Mouse (Mus musculus): ENCODE measurements around the gene Cdk5rap2. TPM values are rescaled to one million over a fixed set of nuclear protein-coding genes. Genes with fewer than 3 reads are reported as not detected.

The Cdk5rap2 gene
- polyA plus RNA-seq, 1 experiment from 2014 or later: 12.4 TPM

DNA sequence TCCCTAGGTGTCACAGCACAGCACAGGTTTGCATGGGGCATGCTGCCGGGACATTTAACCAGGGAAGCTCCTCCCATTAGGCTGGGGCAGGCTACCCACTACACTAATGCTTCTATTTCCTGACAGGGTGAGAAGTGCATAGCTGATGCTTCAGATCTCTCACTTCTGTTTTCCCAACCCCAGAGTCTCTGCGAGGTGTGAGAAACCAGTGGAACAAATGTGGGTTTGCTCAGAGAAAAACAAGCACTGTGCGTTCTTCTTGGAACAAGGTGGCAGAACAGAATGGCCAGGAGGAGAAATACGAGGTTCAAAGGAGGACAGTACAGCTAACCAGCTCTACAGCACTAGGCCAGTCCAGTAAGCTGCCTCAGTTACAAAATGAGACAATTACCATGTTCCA, 106.4 kb downstream of the Cdk5rap2 start:
- no peak for DNase-seq (ENCODE audit: low spot score)

GRCm38 (mm10) chr4:70301187-70301586, 109.1 kb downstream of the Cdk5rap2 start:
- Histone ChIP-seq H3K4me2 (no peak overlapping the region), H3K9ac (ENCODE audit: low read depth, low read length) (no peak overlapping the region), H3K27me3 (replicated peaks; ENCODE audit: control insufficient read depth, insufficient read depth, low read length) (no peaks in the 10 kb centered on the region), H3K4me1 (replicated peaks; ENCODE audit: control insufficient read depth, insufficient read depth, low read length) (no peaks in the 10 kb centered on the region), H3K9me3 (ENCODE audit: control insufficient read depth, low read length) (no peaks in the 10 kb centered on the region), H3K36me3 (ENCODE audit: control insufficient read depth, insufficient read depth, low read length) (peaks cover 5% of the 10 kb centered on the region; the same call in 1 of the 2 replicates), H3K4me3 (ENCODE audit: low read depth, low read length) (no peak overlapping the region), H3K27ac (ENCODE audit: low read depth, low read length) (no peak overlapping the region)
- no peak for DNase-seq (ENCODE audit: low spot score)
- ATAC-seq (replicated peaks; ENCODE audit: low FRiP score): no peak
- WGBS: 88% methylated on average over 9 of the region's 9 CpGs

More for the DNA sequence above, 106.4 kb downstream of the Cdk5rap2 start:
- WGBS: 67% methylated on average over 4 of the region's 4 CpGs
- no peaks in the 10 kb centered on the region for H3K9me3 ChIP-seq (ENCODE audit: control insufficient read depth, low read length)
- peaks cover 3% of the 10 kb centered on the region; the same call in 1 of the 2 replicates for H3K36me3 ChIP-seq (ENCODE audit: control insufficient read depth, insufficient read depth, low read length)
- H3K27ac ChIP-seq (ENCODE audit: low read depth, low read length): no peak overlapping the region
- no peak overlapping the region for H3K4me3 ChIP-seq (ENCODE audit: low read depth, low read length)
- ATAC-seq (replicated peaks; ENCODE audit: low FRiP score): no peak
- no peak overlapping the region for H3K9ac ChIP-seq (ENCODE audit: low read depth, low read length)
- no peak overlapping the region for H3K4me2 ChIP-seq
- no peaks in the 10 kb centered on the region for H3K4me1 ChIP-seq (replicated peaks; ENCODE audit: control insufficient read depth, insufficient read depth, low read length)
- H3K27me3 ChIP-seq (replicated peaks; ENCODE audit: control insufficient read depth, insufficient read depth, low read length): no peaks in the 10 kb centered on the region

DNA sequence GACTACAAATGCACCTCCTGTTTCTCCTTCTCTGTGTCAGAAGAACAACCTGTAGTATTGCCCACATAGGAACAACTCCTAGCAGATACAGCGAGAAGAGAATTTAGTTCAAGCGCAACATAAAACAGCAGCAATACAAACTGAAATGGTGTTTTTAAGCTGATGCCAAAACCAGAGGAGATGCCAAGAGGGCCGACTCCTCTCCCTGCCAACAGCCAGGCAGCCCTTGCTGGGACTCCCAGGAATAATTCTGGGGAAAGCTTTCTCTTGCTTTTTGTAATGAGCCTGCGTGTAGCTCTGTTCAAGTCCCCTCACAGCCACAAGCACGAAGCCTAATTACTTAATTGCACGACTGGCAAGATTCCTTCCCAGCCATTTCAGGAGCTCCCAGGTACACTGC, 120.9 kb downstream of the Cdk5rap2 start:
- ATAC-seq (replicated peaks; ENCODE audit: low FRiP score) (no peak), DNase-seq (ENCODE audit: low spot score) (no peak)
- no peak overlapping the region for H3K27ac ChIP-seq (ENCODE audit: low read depth, low read length)
- no peak overlapping the region for H3K9ac ChIP-seq (ENCODE audit: low read depth, low read length)
- no peaks in the 10 kb centered on the region for H3K27me3 ChIP-seq (replicated peaks; ENCODE audit: control insufficient read depth, insufficient read depth, low read length)
- H3K9me3 ChIP-seq (ENCODE audit: control insufficient read depth, low read length): no peaks in the 10 kb centered on the region
- no peak overlapping the region for H3K4me3 ChIP-seq (ENCODE audit: low read depth, low read length)
- peaks cover 9% of the 10 kb centered on the region; the same call in 1 of the 2 replicates for H3K36me3 ChIP-seq (ENCODE audit: control insufficient read depth, insufficient read depth, low read length)
- WGBS: 96% methylated on average over 6 of the region's 6 CpGs
- H3K4me1 ChIP-seq (replicated peaks; ENCODE audit: control insufficient read depth, insufficient read depth, low read length): no peaks in the 10 kb centered on the region
- no peak overlapping the region for H3K4me2 ChIP-seq

DNA sequence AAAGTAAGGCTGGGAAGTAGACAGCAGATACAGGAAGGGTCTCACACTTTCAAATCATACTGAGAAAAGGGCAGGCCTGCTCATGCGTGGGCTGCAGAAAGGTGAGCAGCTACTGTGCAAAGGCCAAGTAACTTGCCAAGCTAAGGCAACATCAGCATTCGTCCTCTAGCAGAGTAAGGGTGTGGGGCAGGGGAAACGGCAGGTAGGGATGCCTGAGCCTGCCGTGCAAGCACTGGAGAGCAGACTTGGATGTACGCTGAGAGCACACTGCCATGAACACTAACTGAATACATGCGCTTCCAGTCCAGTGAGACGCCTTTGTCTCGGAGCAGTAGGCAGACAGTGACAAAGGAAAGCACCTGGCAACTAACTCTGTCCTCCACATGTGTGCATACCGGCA, 127.1 kb downstream of the Cdk5rap2 start:
- ATAC-seq (replicated peaks; ENCODE audit: low FRiP score) (no peak), DNase-seq (ENCODE audit: low spot score) (no peak)
- peaks cover 2% of the 10 kb centered on the region; the same call in 1 of the 2 replicates for H3K36me3 ChIP-seq (ENCODE audit: control insufficient read depth, insufficient read depth, low read length)
- H3K27me3 ChIP-seq (replicated peaks; ENCODE audit: control insufficient read depth, insufficient read depth, low read length): no peaks in the 10 kb centered on the region
- WGBS: 94% methylated on average over 9 of the region's 9 CpGs
- no peaks in the 10 kb centered on the region for H3K4me1 ChIP-seq (replicated peaks; ENCODE audit: control insufficient read depth, insufficient read depth, low read length)
- H3K9ac ChIP-seq (ENCODE audit: low read depth, low read length): no peak overlapping the region
- no peaks in the 10 kb centered on the region for H3K9me3 ChIP-seq (ENCODE audit: control insufficient read depth, low read length)
- no peak overlapping the region for H3K27ac ChIP-seq (ENCODE audit: low read depth, low read length)
- H3K4me2 ChIP-seq: no peak overlapping the region
- no peak overlapping the region for H3K4me3 ChIP-seq (ENCODE audit: low read depth, low read length)

DNA sequence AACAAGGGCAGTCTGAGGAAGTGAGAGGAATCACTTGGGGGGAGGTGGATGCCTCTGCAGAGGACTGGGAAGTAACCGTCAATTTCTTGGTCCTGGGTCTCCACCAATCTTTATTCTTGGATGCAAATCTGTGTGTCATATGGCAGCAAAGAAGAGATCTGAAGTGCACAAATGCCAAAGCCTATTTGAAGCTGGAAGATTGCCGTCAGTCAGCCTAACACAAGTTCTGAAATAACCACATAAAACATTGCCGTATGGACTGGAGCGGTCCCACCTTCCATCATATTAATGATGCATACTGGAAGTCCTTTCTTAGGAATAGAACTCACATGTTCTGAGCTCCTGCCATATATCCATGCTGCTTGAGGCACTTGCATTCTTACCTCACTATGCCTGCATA, 131.4 kb downstream of the Cdk5rap2 start:
- Histone ChIP-seq H3K27ac (ENCODE audit: low read depth, low read length) (no peak overlapping the region), H3K9ac (ENCODE audit: low read depth, low read length) (no peak overlapping the region), H3K4me1 (replicated peaks; ENCODE audit: control insufficient read depth, insufficient read depth, low read length) (no peaks in the 10 kb centered on the region), H3K9me3 (ENCODE audit: control insufficient read depth, low read length) (no peaks in the 10 kb centered on the region), H3K27me3 (replicated peaks; ENCODE audit: control insufficient read depth, insufficient read depth, low read length) (no peaks in the 10 kb centered on the region), H3K4me2 (no peak overlapping the region), H3K4me3 (ENCODE audit: low read depth, low read length) (no peak overlapping the region), H3K36me3 (ENCODE audit: control insufficient read depth, insufficient read depth, low read length) (peaks cover 2% of the 10 kb centered on the region; the same call in 1 of the 2 replicates)
- ATAC-seq (replicated peaks; ENCODE audit: low FRiP score): no peak
- 96% methylated on average over 4 of the region's 4 CpGs for WGBS
- no peak for DNase-seq (ENCODE audit: low spot score)

- peaks cover 2% of the 10 kb centered on the region; the same call in 1 of the 2 replicates for H3K36me3 ChIP-seq (ENCODE audit: control insufficient read depth, insufficient read depth, low read length)
- H3K9ac ChIP-seq (ENCODE audit: low read depth, low read length): no peak overlapping the region
- no peaks in the 10 kb centered on the region for H3K9me3 ChIP-seq (ENCODE audit: control insufficient read depth, low read length)
- no peak for DNase-seq (ENCODE audit: low spot score)
- 90% methylated on average over 3 of the region's 3 CpGs for WGBS
- H3K4me3 ChIP-seq (ENCODE audit: low read depth, low read length): no peak overlapping the region
- no peaks in the 10 kb centered on the region for H3K4me1 ChIP-seq (replicated peaks; ENCODE audit: control insufficient read depth, insufficient read depth, low read length)
- no peak; the same call in 1 of the 2 replicates for ATAC-seq (replicated peaks; ENCODE audit: low FRiP score)
- H3K27ac ChIP-seq (ENCODE audit: low read depth, low read length): no peak overlapping the region
- no peak overlapping the region for H3K4me2 ChIP-seq
- no peaks in the 10 kb centered on the region for H3K27me3 ChIP-seq (replicated peaks; ENCODE audit: control insufficient read depth, insufficient read depth, low read length)
Measured at GRCm38 (mm10) chr4:70278057-70278456, 132.2 kb downstream of the Cdk5rap2 start.

GRCm38 (mm10) chr4:70272943-70273342, 137.3 kb downstream of the Cdk5rap2 start:
- WGBS: 87% methylated on average over 4 of the region's 4 CpGs

GRCm38 (mm10) chr4:70272527-70272926, 137.7 kb downstream of the Cdk5rap2 start:
- Histone ChIP-seq H3K27me3 (replicated peaks; ENCODE audit: control insufficient read depth, insufficient read depth, low read length) (no peaks in the 10 kb centered on the region), H3K9ac (ENCODE audit: low read depth, low read length) (no peak overlapping the region), H3K4me3 (ENCODE audit: low read depth, low read length) (no peak overlapping the region), H3K9me3 (ENCODE audit: control insufficient read depth, low read length) (no peaks in the 10 kb centered on the region), H3K4me1 (replicated peaks; ENCODE audit: control insufficient read depth, insufficient read depth, low read length) (no peaks in the 10 kb centered on the region), H3K27ac (ENCODE audit: low read depth, low read length) (no peak overlapping the region), H3K36me3 (ENCODE audit: control insufficient read depth, insufficient read depth, low read length) (peaks cover 9% of the 10 kb centered on the region; the same call in 1 of the 2 replicates), H3K4me2 (no peak overlapping the region)
- ATAC-seq (replicated peaks; ENCODE audit: low FRiP score) (no peak), DNase-seq (ENCODE audit: low spot score) (no peak)
- 92% methylated on average over 4 of the region's 4 CpGs for WGBS

More at GRCm38 (mm10) chr4:70272943-70273342, 137.3 kb downstream of the Cdk5rap2 start:
- Histone ChIP-seq H3K27ac (ENCODE audit: low read depth, low read length) (no peak overlapping the region), H3K36me3 (ENCODE audit: control insufficient read depth, insufficient read depth, low read length) (peaks cover 9% of the 10 kb centered on the region; the same call in 1 of the 2 replicates), H3K9ac (ENCODE audit: low read depth, low read length) (no peak overlapping the region), H3K4me1 (replicated peaks; ENCODE audit: control insufficient read depth, insufficient read depth, low read length) (no peaks in the 10 kb centered on the region), H3K4me2 (no peak overlapping the region), H3K27me3 (replicated peaks; ENCODE audit: control insufficient read depth, insufficient read depth, low read length) (no peaks in the 10 kb centered on the region), H3K9me3 (ENCODE audit: control insufficient read depth, low read length) (no peaks in the 10 kb centered on the region), H3K4me3 (ENCODE audit: low read depth, low read length) (no peak overlapping the region)
- no peak for DNase-seq (ENCODE audit: low spot score)
- no peak for ATAC-seq (replicated peaks; ENCODE audit: low FRiP score)

- H3K4me1 ChIP-seq (replicated peaks; ENCODE audit: control insufficient read depth, insufficient read depth, low read length): no peaks in the 10 kb centered on the region; the same call in 1 of the 2 replicates
- H3K27ac ChIP-seq (ENCODE audit: low read depth, low read length): no peak overlapping the region
- DNase-seq (ENCODE audit: low spot score) (no peak), ATAC-seq (replicated peaks; ENCODE audit: low FRiP score) (no peak)
- 80% methylated on average over 2 of the region's 2 CpGs for WGBS
- no peaks in the 10 kb centered on the region for H3K27me3 ChIP-seq (replicated peaks; ENCODE audit: control insufficient read depth, insufficient read depth, low read length)
- peaks cover 19% of the 10 kb centered on the region; the same call in 1 of the 2 replicates for H3K36me3 ChIP-seq (ENCODE audit: control insufficient read depth, insufficient read depth, low read length)
- H3K9ac ChIP-seq (ENCODE audit: low read depth, low read length): no peak overlapping the region
- no peak overlapping the region for H3K4me3 ChIP-seq (ENCODE audit: low read depth, low read length)
- H3K9me3 ChIP-seq (ENCODE audit: control insufficient read depth, low read length): no peaks in the 10 kb centered on the region
- H3K4me2 ChIP-seq: no peak overlapping the region
Measured at GRCm38 (mm10) chr4:70267213-70267906, 142.9 kb downstream of the Cdk5rap2 start.
